Mouse (Mus musculus): ENCODE data around the gene Colgalt1.

Gene Colgalt1

DNA sequence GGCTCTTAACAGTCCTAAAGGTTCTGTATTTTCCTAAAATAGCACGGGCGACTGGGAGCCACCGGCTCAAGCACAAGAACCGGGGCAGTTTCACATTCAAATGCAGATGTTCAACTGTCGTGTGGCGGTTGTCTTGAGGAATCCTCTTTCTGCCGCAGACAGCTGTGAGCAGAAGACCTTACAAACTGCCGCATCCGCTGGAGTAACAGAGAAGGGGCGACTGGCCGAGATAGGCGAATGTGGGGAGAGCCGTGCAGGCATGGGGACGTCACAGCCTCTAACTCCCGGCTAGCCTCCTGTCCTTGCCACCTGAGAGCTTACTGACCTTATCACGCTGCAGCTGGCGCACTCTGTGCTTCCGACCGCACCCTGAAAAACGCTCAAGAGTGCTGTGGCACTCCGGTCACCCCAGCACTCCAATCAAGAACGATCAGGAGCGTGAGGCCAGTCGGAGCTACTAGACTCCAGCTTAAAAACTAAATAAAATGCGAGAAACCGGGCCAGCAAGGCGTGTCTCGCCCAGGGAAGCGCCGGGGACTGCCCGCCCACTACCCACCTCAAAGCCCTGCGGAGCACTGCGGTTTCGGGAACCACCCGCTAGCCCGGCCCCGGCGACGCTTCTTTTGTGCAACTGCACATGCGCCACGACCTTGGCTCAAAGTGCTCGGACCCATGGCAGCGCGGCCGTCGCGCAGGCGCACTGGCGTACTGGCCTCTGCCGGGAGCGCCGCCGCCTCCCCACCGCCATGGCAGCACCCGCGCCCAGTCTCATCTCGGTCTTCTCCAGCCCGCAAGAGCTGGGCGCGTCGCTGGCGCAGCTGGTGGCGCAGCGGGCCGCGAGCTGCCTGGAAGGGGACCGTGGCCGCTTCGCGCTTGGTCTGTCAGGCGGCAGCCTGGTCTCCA is 19.1 kb upstream of the Colgalt1 start, which contains the start of gene Pgls:
TSS of gene Pgls (plus strand) at position 706 of the 903 bp plus-strand sequence.
- DNase-seq = peak; percentile 96

DNA sequence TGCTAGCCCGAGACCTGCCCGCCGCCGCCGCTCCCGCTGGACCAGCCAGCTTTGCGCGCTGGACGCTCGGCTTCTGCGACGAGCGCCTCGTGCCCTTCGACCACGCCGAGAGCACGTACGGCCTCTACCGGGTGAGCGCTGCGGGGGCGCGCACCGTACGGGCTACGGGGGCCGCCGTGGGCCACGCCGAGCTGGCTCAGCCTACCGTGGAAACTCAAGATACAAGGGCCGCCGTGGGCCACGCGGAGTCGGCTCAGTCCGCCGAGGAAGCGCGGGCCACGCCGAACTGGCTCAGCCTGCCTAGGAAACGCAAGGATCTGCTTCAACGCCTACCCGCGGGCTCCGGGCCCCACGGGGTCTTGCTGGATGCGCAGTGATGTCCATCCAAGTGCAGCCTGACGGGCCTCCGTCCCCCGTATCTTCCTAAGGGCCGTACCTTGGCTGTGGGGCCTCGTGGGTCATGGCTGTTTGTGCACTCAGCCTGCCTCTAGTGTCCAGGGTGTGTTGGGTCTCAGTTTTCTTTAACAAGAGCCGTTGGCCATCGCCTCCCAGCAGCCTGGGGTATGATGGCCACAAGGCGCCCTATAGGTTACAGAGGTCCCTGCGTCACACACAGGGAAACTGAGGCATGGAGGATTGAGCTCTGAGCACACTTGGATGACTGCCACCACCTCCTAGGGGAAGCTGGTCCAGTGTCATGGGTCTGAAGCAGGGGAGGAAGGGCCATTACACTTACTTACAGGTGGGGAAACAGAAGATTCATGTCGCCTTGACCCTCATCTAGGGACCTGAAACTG is 18.2 kb upstream of the Colgalt1 start:
- DNase-seq = peak; percentile 67

GRCm38 (mm10) chr8:71593556-71594323 is 17.1 kb upstream of the Colgalt1 start:
- DNase-seq = no peak

GRCm38 (mm10) chr8:71594324-71594722 is 16.5 kb upstream of the Colgalt1 start:
- DNase-seq = no peak

GRCm38 (mm10) chr8:71595862-71596261 is 14.9 kb upstream of the Colgalt1 start:
- DNase-seq = peak; percentile 94

GRCm38 (mm10) chr8:71596384-71596783 is 14.4 kb upstream of the Colgalt1 start:
- no peak for DNase-seq

DNA sequence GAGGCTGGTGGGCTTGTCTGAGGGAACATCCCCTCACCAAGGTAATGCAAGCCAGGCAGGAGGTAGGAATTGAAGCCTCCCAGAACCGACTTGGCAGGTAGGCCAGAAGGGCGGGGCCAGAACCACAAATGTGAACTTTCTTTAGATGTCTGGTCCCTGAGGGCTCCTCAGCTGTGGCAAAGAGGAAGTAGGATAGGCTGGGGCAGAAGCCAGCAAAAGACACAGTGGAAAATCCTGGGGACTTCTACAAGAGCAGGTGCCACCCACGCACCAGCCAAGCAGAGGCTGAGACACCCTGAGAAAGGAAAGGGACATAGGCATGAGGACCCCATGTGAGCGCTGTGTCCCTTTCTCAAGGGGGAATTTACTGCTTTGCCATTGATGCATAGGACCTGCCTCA is 14.0 kb upstream of the Colgalt1 start:
- no peak for DNase-seq

- no peak for DNase-seq
Measured at GRCm38 (mm10) chr8:71597451-71597850, 13.3 kb upstream of the Colgalt1 start, which contains the start of gene Fam129c. Gene Fam129c, plus strand, starts transcription at chr8:71597648.

- DNase-seq = no peak
Measured at GRCm38 (mm10) chr8:71598375-71598774, 12.4 kb upstream of the Colgalt1 start.

- no peak for DNase-seq
Measured at GRCm38 (mm10) chr8:71598841-71599240, 12.0 kb upstream of the Colgalt1 start.

DNA sequence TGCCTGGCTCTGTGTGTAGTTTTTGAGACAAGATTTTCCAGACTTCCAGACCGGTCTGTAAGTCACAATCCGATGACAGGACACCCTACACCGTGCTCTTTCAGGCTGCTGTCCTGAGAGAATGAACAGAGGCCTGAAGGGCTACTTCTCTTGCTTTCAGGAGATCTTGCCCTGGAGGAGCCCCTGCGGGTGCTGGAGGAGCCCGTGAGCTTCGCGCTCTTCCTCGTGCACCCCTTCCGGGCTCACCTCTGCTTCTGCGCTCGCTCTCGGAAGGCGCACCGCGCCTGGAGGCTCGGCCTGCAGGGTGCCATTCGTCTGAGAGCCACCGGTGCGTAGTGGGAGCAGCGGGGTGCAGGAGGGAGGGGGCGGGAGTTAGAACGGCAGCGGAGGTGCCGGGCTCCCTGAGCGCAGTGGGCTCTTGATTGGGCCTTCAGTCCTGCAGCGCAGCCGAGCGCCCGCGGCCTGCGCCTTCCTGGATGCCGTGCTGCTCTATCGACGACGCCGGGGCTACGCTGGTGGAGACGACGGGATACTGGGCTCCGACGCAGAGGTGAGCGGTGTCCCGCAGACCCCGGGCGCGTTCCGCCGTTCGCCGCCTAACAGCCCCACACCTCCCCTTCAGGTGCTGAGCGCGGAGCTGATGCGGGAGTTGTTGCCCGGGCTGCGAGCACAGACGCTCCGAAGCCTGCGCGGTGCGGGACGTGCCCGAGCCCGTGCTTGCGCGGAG is 8.7 kb upstream of the Colgalt1 start:
- no peak for DNase-seq

GRCm38 (mm10) chr8:71602666-71603334 is 8.0 kb upstream of the Colgalt1 start:
- DNase-seq = peak; percentile 84

GRCm38 (mm10) chr8:71604021-71604420 is 6.8 kb upstream of the Colgalt1 start:
- DNase-seq = no peak

- DNase-seq = no peak
Measured at GRCm38 (mm10) chr8:71612141-71612540, 1.3 kb downstream of the Colgalt1 start.

GRCm38 (mm10) chr8:71613418-71613817 is 2.6 kb downstream of the Colgalt1 start:
- no peak for DNase-seq

DNA sequence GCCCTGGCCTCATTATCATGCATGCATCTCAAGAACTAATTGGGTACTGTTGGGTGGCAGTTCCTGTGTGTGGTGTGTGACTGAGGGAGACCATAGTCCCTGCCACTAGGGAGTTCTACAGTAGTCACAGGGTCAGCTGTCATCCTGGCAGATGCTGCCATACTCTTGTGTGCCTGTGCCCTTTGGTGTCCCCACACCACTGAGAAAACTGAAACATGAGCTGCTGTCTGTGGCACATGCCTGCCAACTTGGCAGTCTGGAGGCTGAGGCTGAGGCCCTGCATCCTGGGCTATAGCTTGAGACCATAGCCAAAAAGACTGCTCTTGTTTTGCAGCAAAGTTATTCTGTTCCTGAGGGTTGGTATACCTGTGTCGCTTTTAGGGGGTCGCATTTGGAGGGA is 9.0 kb downstream of the Colgalt1 start:
- DNase-seq = no peak

DNA sequence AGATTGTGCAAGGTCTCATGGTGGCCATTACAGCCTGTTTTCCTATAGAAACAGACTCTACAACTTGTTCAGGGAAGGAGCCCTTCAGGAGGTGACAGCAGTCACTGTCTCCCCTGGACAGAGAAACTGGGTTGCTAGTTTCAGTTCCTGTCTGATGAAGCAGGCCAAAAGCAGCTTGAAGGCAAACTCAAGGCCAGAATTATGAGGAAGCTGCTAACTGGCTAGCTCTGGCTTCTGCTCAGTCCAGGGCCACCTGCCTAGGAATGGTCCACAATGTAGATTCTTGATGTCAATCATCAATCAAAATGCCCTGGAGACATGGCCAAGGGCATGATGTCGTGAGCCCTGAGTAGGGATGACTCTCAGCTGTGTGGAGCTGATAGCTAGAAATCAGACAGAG is 14.3 kb downstream of the Colgalt1 start:
- no peak for DNase-seq

- DNase-seq = no peak
Measured at GRCm38 (mm10) chr8:71626753-71627152, 16.0 kb downstream of the Colgalt1 start.

GRCm38 (mm10) chr8:71627265-71628099 is 16.7 kb downstream of the Colgalt1 start:
- peak; percentile 29 for DNase-seq

DNA sequence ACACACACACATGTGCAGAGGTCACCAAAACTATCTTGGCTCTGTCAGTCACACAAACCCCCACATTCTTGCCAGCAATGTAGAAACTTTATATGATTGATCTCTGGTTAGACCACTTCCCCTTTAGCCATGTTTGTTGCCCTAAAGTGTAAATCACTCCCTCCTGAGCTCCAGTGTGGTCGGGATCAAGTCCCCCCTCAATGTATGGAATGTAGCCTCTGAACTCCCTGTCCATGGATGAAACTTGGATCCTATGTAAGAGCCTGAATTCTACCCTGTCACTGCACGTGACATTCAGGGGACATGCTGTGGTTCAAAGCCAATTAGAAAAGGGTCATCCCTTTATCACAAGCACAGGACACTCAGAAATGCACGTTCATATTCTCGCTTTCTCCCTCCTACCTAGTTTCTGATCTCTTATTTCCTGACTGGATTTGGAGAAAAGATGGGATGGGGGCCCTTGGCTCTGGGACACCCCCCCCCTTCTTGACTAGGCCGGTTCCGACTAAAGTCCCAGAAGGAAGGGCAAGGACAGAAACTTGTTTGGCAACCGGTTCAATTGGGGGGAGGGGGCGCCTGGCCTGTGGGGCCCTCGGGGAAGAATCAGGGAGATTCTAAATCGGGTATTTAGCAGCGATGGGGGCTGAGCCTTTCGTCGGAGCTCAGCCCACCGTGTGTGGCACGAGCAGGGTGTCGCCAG is 17.7 kb downstream of the Colgalt1 start:
- DNase-seq = no peak

Measured in lung, postnatal 14 days (tissue).